Mouse (Mus musculus): Measurements from ENCODE around the gene Cdx2. TPM values are rescaled to one million over a fixed set of nuclear protein-coding genes. Genes with fewer than 3 reads are reported as not detected.

Gene Cdx2
- total and polyA plus RNA-seq, 2 experiments from 2014 or later: not detected

- Histone ChIP-seq H3K27ac (no peak overlapping the region), H3K4me2 (ENCODE audit: low read depth, low read length) (no peak overlapping the region), H3K4me1 (ENCODE audit: insufficient read depth, low read length) (no peaks in the 10 kb centered on the region), H3K9ac (replicated peaks; ENCODE audit: low read length) (no peak overlapping the region), H3K36me3 (ENCODE audit: insufficient read depth, low read length) (no peaks in the 10 kb centered on the region), H3K4me3 (ENCODE audit: low read length) (no peak overlapping the region), H3K9me3 (ENCODE audit: low read length) (no peaks in the 10 kb centered on the region), H3K27me3 (ENCODE audit: insufficient read depth, low read length) (peaks cover 85% of the 10 kb centered on the region)
- peak; percentile 37 for TF ChIP-seq CTCF (IDR thresholded peaks at IDR 0.05; ENCODE audit: low read depth)
- ATAC-seq (no peak), DNase-seq (ENCODE audit: low spot score) (no peak)
- WGBS: 18% methylated on average over 7 of the region's 7 CpGs
Measured at GRCm38 (mm10) chr5:147317991-147318390, 10.9 kb upstream of the Cdx2 start.

- no peak overlapping the region for H3K4me3 ChIP-seq (ENCODE audit: low read length)
- H3K36me3 ChIP-seq (ENCODE audit: insufficient read depth, low read length): no peaks in the 10 kb centered on the region
- no peak overlapping the region for H3K27ac ChIP-seq
- no peak overlapping the region for H3K9ac ChIP-seq (replicated peaks; ENCODE audit: low read length)
- H3K4me2 ChIP-seq (ENCODE audit: low read depth, low read length): no peak overlapping the region
- H3K9me3 ChIP-seq (ENCODE audit: low read length): no peaks in the 10 kb centered on the region
- ATAC-seq (no peak), DNase-seq (ENCODE audit: low spot score) (no peak)
- no peak for TF ChIP-seq CTCF (IDR thresholded peaks at IDR 0.05; ENCODE audit: low read depth)
- H3K4me1 ChIP-seq (ENCODE audit: insufficient read depth, low read length): no peaks in the 10 kb centered on the region
- 3% methylated on average over 7 of the region's 7 CpGs for WGBS
- peaks cover 85% of the 10 kb centered on the region for H3K27me3 ChIP-seq (ENCODE audit: insufficient read depth, low read length)
Measured at GRCm38 (mm10) chr5:147317321-147317720, 10.3 kb upstream of the Cdx2 start.

GRCm38 (mm10) chr5:147315432-147316075, 8.5 kb upstream of the Cdx2 start:
- no peaks in the 10 kb centered on the region for H3K36me3 ChIP-seq (ENCODE audit: insufficient read depth, low read length)
- H3K27ac ChIP-seq: no peak overlapping the region
- H3K4me1 ChIP-seq (ENCODE audit: insufficient read depth, low read length): no peaks in the 10 kb centered on the region
- H3K4me2 ChIP-seq (ENCODE audit: low read depth, low read length): peak overlapping the region; percentile 22; the same call in 1 of the 2 replicates
- H3K27me3 ChIP-seq (ENCODE audit: insufficient read depth, low read length): peaks cover 90% of the 10 kb centered on the region
- no peaks in the 10 kb centered on the region for H3K9me3 ChIP-seq (ENCODE audit: low read length)
- TF ChIP-seq CTCF (IDR thresholded peaks at IDR 0.05; ENCODE audit: low read depth): no peak
- WGBS: 1% methylated on average over 25 of the region's 25 CpGs
- no peak for DNase-seq (ENCODE audit: low spot score)
- no peak for ATAC-seq
- no peak overlapping the region for H3K9ac ChIP-seq (replicated peaks; ENCODE audit: low read length)
- H3K4me3 ChIP-seq (ENCODE audit: low read length): peak overlapping the region; percentile 8; the same call in 1 of the 2 replicates

- no peak overlapping the region for H3K9ac ChIP-seq (replicated peaks; ENCODE audit: low read length)
- peaks cover 92% of the 10 kb centered on the region for H3K27me3 ChIP-seq (ENCODE audit: insufficient read depth, low read length)
- no peaks in the 10 kb centered on the region for H3K9me3 ChIP-seq (ENCODE audit: low read length)
- no peaks in the 10 kb centered on the region for H3K36me3 ChIP-seq (ENCODE audit: insufficient read depth, low read length)
- ATAC-seq (0 out of 2 replicates have a peak, but pooled peaks have one; percentile 45), DNase-seq (ENCODE audit: low spot score) (peak; percentile 32)
- no peak overlapping the region for H3K27ac ChIP-seq
- WGBS: under 1% methylated on average over 39 of the region's 39 CpGs
- H3K4me2 ChIP-seq (ENCODE audit: low read depth, low read length): peak overlapping the region; percentile 22; the same call in 1 of the 2 replicates
- H3K4me3 ChIP-seq (ENCODE audit: low read length): peak overlapping the region; percentile 8; the same call in 1 of the 2 replicates
- H3K4me1 ChIP-seq (ENCODE audit: insufficient read depth, low read length): no peaks in the 10 kb centered on the region
- no peak for TF ChIP-seq CTCF (IDR thresholded peaks at IDR 0.05; ENCODE audit: low read depth)
Measured at GRCm38 (mm10) chr5:147314646-147315431, 7.8 kb upstream of the Cdx2 start.

- 2% methylated on average over 27 of the region's 27 CpGs for WGBS
- ATAC-seq: no peak
- Histone ChIP-seq H3K27ac (no peak overlapping the region), H3K4me3 (ENCODE audit: low read length) (no peak overlapping the region), H3K9ac (replicated peaks; ENCODE audit: low read length) (no peak overlapping the region), H3K4me2 (ENCODE audit: low read depth, low read length) (no peak overlapping the region), H3K9me3 (ENCODE audit: low read length) (no peaks in the 10 kb centered on the region), H3K27me3 (ENCODE audit: insufficient read depth, low read length) (peaks cover 99% of the 10 kb centered on the region), H3K36me3 (ENCODE audit: insufficient read depth, low read length) (no peaks in the 10 kb centered on the region), H3K4me1 (ENCODE audit: insufficient read depth, low read length) (no peaks in the 10 kb centered on the region)
- no peak for DNase-seq (ENCODE audit: low spot score)
- no peak for TF ChIP-seq CTCF (IDR thresholded peaks at IDR 0.05; ENCODE audit: low read depth)
Measured at GRCm38 (mm10) chr5:147312830-147313685, 6.0 kb upstream of the Cdx2 start.

- no peak overlapping the region for H3K27ac ChIP-seq
- no peaks in the 10 kb centered on the region for H3K36me3 ChIP-seq (ENCODE audit: insufficient read depth, low read length)
- DNase-seq (ENCODE audit: low spot score) (no peak), ATAC-seq (no peak)
- H3K9me3 ChIP-seq (ENCODE audit: low read length): no peaks in the 10 kb centered on the region
- H3K9ac ChIP-seq (replicated peaks; ENCODE audit: low read length): no peak overlapping the region
- H3K4me1 ChIP-seq (ENCODE audit: insufficient read depth, low read length): no peaks in the 10 kb centered on the region
- WGBS: 4% methylated on average over 2 of the region's 2 CpGs
- no peak overlapping the region for H3K4me3 ChIP-seq (ENCODE audit: low read length)
- TF ChIP-seq CTCF (IDR thresholded peaks at IDR 0.05; ENCODE audit: low read depth): no peak
- peaks cover 99% of the 10 kb centered on the region for H3K27me3 ChIP-seq (ENCODE audit: insufficient read depth, low read length)
- H3K4me2 ChIP-seq (ENCODE audit: low read depth, low read length): no peak overlapping the region
Measured at GRCm38 (mm10) chr5:147309786-147310185, 2.7 kb upstream of the Cdx2 start.

Data from hindbrain, postnatal 0 days (tissue).